Mouse (Mus musculus): ENCODE measurements around the gene Rfx4. TPM values are rescaled to one million over a fixed set of nuclear protein-coding genes. Genes with fewer than 3 reads are reported as not detected.
A peak's percentile ranks its signal among the peaks of the same experiment; 100 is the strongest.

Gene Rfx4
- polyA plus RNA-seq, 1 experiment from 2014 or later = 0.05 TPM

DNA sequence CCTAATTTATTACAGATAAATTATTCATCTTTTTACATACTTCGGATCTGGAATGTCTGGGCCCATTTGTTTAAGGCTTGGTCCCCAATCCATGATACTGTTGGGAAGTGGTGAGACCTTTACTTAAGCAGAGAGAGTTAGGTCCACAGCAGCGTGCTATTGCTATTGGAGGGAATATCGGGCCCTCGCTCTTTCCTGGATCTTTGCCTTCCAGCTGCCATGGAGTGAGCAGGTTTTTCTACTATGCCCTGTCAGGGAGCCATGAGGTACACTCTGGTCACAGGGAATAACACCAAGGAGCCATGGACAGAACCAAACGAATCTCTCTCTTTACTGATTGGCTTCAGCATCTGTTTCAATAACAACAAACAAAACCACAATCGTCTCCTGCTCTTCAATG, 159.6 kb downstream of the Rfx4 start:
- 84% methylated on average over 6 of the region's 6 CpGs for WGBS
- ATAC-seq (replicated peaks; ENCODE audit: low FRiP score, low read depth) (no peak), DNase-seq (ENCODE audit: low spot score) (no peak)
- H3K27ac ChIP-seq = no peak overlapping the region
- TF ChIP-seq CTCF (IDR thresholded peaks at IDR 0.05; ENCODE audit: low read depth) = no peak
- no peak overlapping the region for H3K4me3 ChIP-seq (replicated peaks; ENCODE audit: low read depth, low read length)
- no peak overlapping the region for H3K9ac ChIP-seq (ENCODE audit: low read depth, low read length)
- H3K4me1 ChIP-seq (replicated peaks; ENCODE audit: insufficient read depth, low read length) = 0 out of 2 replicates have a peak, but pooled peaks cover 12% of the 10 kb centered on the region
- H3K36me3 ChIP-seq (ENCODE audit: insufficient read depth, low read length) = no peaks in the 10 kb centered on the region
- H3K4me2 ChIP-seq (ENCODE audit: low read length) = no peak overlapping the region
- no peaks in the 10 kb centered on the region for H3K27me3 ChIP-seq (ENCODE audit: insufficient read depth, low read length)
- H3K9me3 ChIP-seq (replicated peaks; ENCODE audit: low read length) = no peaks in the 10 kb centered on the region

DNA sequence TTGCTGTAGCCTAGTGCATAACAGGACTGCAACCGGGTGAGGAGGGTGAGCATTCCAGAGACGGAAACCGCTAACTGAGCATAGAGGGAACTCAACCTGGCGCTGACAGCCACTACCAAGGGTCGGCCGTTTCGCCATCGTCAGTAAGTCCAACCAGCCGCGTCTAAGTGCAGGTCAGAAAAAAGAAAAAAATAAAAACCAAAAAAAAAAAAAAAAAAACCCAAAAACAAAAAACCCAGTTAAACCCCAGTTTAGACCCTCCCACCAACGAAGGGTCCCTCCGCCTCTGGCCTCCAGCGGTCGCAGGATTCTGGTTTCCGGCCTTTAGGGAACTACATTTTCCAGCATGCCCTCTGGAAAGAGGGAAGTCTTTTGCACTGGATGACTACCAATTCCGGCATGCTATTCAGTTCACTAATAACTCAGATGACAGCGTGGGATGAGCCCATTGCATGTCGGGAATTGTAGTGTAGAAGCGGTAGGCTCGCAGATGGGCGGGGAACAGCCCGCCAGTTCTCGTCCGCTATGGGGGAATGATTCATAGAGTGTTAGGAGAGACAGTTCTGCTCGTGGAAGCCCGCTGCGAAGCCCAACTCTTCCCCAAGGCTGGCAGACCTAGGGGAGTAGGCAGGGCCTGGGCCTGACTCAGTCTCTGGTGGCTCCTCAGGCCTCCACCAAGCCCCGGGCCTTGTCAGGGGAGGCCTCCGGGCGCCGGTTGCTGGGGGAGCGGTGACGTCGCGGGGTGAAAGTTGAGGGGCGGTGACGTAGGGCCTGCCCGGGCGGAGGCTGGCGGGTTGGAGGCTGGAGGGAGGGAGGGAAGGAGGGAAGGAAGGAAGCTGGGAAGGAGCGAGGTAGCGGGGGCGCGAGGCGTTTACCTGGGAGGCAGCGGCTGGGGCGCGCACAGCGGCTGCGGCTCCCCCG, 161.2 kb downstream of the Rfx4 start, which contains the start of gene Ric8b:
Gene Ric8b (plus strand): TSS at position 807 of the 921 bp plus-strand sequence.
- no peak for TF ChIP-seq CTCF (IDR thresholded peaks at IDR 0.05; ENCODE audit: low read depth)
- Histone ChIP-seq H3K9ac (ENCODE audit: low read depth, low read length) (peak within 1 kb of the TSS; percentile 80), H3K4me3 (replicated peaks; ENCODE audit: low read depth, low read length) (peak within 1 kb of the TSS; percentile 85), H3K4me2 (ENCODE audit: low read length) (peak within 1 kb of the TSS; percentile 68), H3K36me3 (ENCODE audit: insufficient read depth, low read length) (no peaks in the 10 kb centered on the region), H3K9me3 (replicated peaks; ENCODE audit: low read length) (no peaks in the 10 kb centered on the region), H3K27me3 (ENCODE audit: insufficient read depth, low read length) (no peaks in the 10 kb centered on the region), H3K4me1 (replicated peaks; ENCODE audit: insufficient read depth, low read length) (0 out of 2 replicates have a peak, but pooled peaks cover 12% of the 10 kb centered on the region), H3K27ac (peak within 1 kb of the TSS; percentile 92)
- peak; percentile 97 for ATAC-seq (replicated peaks; ENCODE audit: low FRiP score, low read depth)
- peak; percentile 100 for DNase-seq (ENCODE audit: low spot score)
- 0% methylated on average over 46 of the region's 51 CpGs for WGBS

DNA sequence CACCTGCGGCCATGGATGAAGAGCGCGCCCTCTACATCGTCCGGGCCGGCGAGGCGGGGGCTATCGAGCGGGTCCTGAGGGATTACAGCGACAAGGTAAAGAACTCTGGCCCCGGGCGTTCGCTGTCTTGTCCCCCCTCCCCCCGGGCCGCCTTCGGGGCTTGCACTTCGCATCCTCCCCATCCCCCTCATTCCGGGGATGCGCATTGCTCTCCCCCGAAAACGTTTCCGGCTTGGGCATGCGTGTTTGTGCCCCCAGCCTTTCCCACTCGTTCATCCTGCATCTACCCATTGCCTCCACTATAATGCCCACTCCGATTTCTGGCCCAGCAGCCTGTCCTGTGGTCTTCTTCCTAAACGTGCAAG, 161.9 kb downstream of the Rfx4 start:
- DNase-seq (ENCODE audit: low spot score) = peak; percentile 46
- Histone ChIP-seq H3K27me3 (ENCODE audit: insufficient read depth, low read length) (no peaks in the 10 kb centered on the region), H3K36me3 (ENCODE audit: insufficient read depth, low read length) (no peaks in the 10 kb centered on the region), H3K9me3 (replicated peaks; ENCODE audit: low read length) (no peaks in the 10 kb centered on the region), H3K4me1 (replicated peaks; ENCODE audit: insufficient read depth, low read length) (0 out of 2 replicates have a peak, but pooled peaks cover 12% of the 10 kb centered on the region), H3K9ac (ENCODE audit: low read depth, low read length) (peak overlapping the region; percentile 80), H3K4me2 (ENCODE audit: low read length) (peak overlapping the region; percentile 68), H3K27ac (peak overlapping the region; percentile 92), H3K4me3 (replicated peaks; ENCODE audit: low read depth, low read length) (peak overlapping the region; percentile 85)
- ATAC-seq (replicated peaks; ENCODE audit: low FRiP score, low read depth) = no peak
- WGBS = under 1% methylated on average over 22 of the region's 27 CpGs
- TF ChIP-seq CTCF (IDR thresholded peaks at IDR 0.05; ENCODE audit: low read depth) = no peak

DNA sequence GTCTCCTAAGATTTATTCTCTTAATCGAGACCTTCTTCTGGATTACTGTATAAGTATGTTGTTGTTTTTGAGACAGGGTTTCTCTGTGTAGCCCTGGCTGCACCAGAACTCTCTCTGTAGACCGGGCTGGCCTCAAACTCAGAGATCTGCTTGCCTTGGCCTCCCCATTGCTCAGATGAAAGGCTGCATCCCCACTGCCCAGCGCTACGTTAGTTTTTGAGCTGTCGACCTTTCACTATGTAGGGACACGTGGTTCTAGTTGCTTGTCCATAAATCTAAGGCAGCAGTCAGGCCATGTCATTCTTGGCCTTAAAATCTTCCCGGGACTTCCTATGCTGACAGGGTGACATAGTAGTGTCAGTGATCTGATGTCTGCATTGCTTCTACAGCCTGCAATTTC, 170.5 kb downstream of the Rfx4 start:
- Histone ChIP-seq H3K4me2 (ENCODE audit: low read length) (no peak overlapping the region), H3K9me3 (replicated peaks; ENCODE audit: low read length) (no peaks in the 10 kb centered on the region), H3K27me3 (ENCODE audit: insufficient read depth, low read length) (no peaks in the 10 kb centered on the region), H3K4me3 (replicated peaks; ENCODE audit: low read depth, low read length) (no peak overlapping the region), H3K4me1 (replicated peaks; ENCODE audit: insufficient read depth, low read length) (peaks cover 18% of the 10 kb centered on the region; the same call in 1 of the 2 replicates), H3K9ac (ENCODE audit: low read depth, low read length) (no peak overlapping the region), H3K36me3 (ENCODE audit: insufficient read depth, low read length) (no peaks in the 10 kb centered on the region), H3K27ac (no peak overlapping the region)
- DNase-seq (ENCODE audit: low spot score) (no peak), ATAC-seq (replicated peaks; ENCODE audit: low FRiP score, low read depth) (no peak)
- no peak for TF ChIP-seq CTCF (IDR thresholded peaks at IDR 0.05; ENCODE audit: low read depth)
- 39% methylated on average over 7 of the region's 7 CpGs for whole genome bisulfite sequencing

DNA sequence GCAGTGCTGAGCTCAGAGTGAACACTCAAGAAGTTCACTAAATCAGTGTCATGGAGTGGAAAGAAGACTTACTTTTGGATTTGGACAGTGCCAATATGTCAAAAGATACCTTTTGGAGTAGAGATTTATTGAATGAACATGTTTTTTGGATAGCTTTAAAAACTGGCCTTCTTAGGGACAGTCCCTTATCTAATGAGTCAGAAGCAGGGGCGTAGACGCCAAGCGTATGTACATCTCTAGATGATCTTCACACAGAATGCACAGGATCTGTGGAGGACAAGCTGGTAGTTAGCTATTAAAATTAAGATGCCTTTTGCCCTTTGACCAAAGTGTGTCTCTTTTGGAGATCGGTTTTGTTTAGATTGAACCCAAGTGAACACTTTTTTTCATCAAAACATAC, 171.0 kb downstream of the Rfx4 start:
- H3K36me3 ChIP-seq (ENCODE audit: insufficient read depth, low read length) = no peaks in the 10 kb centered on the region
- H3K27ac ChIP-seq = no peak overlapping the region
- no peak overlapping the region for H3K4me3 ChIP-seq (replicated peaks; ENCODE audit: low read depth, low read length)
- ATAC-seq (replicated peaks; ENCODE audit: low FRiP score, low read depth) (no peak), DNase-seq (ENCODE audit: low spot score) (no peak)
- peaks cover 18% of the 10 kb centered on the region; the same call in 1 of the 2 replicates for H3K4me1 ChIP-seq (replicated peaks; ENCODE audit: insufficient read depth, low read length)
- no peak overlapping the region for H3K4me2 ChIP-seq (ENCODE audit: low read length)
- H3K9me3 ChIP-seq (replicated peaks; ENCODE audit: low read length) = no peaks in the 10 kb centered on the region
- TF ChIP-seq CTCF (IDR thresholded peaks at IDR 0.05; ENCODE audit: low read depth) = no peak
- no peak overlapping the region for H3K9ac ChIP-seq (ENCODE audit: low read depth, low read length)
- WGBS = 84% methylated on average over 4 of the region's 4 CpGs
- no peaks in the 10 kb centered on the region for H3K27me3 ChIP-seq (ENCODE audit: insufficient read depth, low read length)

DNA sequence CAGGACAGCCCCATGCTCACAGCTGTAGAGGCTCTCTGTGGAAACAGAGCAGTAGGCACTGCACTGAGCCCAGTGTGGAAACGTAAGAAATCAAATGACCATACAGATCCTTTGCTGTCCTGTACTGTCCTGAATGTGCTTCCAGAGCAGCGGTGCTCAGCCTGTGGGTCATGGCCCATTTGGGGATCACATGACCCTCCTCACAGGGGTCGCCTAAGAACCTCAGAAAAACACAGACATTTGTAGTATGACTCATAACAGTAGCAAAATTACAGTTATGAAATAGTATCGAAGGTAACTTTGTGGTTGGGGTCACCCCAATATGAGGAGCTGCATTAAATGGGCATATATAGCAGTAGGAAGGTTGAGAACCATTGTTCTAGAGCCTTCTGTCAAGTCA, 172.6 kb downstream of the Rfx4 start:
- Histone ChIP-seq H3K27ac (no peak overlapping the region), H3K27me3 (ENCODE audit: insufficient read depth, low read length) (no peaks in the 10 kb centered on the region), H3K9ac (ENCODE audit: low read depth, low read length) (no peak overlapping the region), H3K4me3 (replicated peaks; ENCODE audit: low read depth, low read length) (no peak overlapping the region), H3K4me2 (ENCODE audit: low read length) (no peak overlapping the region), H3K4me1 (replicated peaks; ENCODE audit: insufficient read depth, low read length) (peaks cover 18% of the 10 kb centered on the region; the same call in 1 of the 2 replicates), H3K36me3 (ENCODE audit: insufficient read depth, low read length) (no peaks in the 10 kb centered on the region), H3K9me3 (replicated peaks; ENCODE audit: low read length) (no peaks in the 10 kb centered on the region)
- WGBS = 84% methylated on average over 4 of the region's 4 CpGs
- ATAC-seq (replicated peaks; ENCODE audit: low FRiP score, low read depth) (no peak), DNase-seq (ENCODE audit: low spot score) (no peak)
- no peak for TF ChIP-seq CTCF (IDR thresholded peaks at IDR 0.05; ENCODE audit: low read depth)

Measured in kidney, postnatal 0 days (tissue).